Mouse (Mus musculus) frontal cortex, postnatal 14 days (tissue): ENCODE measurements around the gene Rnpc3.
"Not testable (repeated sequence)": the region's sequence is repeated elsewhere in the genome, so short reads cannot be mapped to it uniquely, and the experiment has no call there.

Experiments used
- DNase-seq, 2 experiments: peaks; one replicate each; pipeline ENCODE4 v3.0.0; 2022; ENCODE audit warnings: low spot score in 2 of 2

Rnpc3 gene

GRCm38 (mm10) chr3:113629606-113630359 lies at the start of gene Rnpc3:
Gene Rnpc3 (minus strand): TSS chr3:113630149.
- peak; percentile 89 to 93 for DNase-seq

DNA sequence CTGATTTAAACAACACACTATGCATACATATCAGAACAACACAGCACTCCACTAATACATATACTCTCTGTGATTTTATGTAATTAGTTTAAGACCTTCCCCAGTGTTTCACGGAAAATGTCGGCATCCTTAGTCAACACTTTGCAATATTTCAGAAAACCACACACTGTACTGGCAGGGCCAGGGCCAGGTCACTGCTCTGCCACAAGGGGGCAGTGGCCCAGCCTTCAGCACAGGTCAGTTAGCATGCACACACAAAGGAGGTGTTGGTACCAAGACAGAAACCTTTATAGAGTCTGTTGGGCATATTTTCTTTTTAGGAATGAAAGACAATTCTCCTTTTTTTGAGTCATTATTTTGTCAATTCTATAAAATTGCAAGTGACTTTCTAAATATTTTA lies 27.0 kb upstream of the Rnpc3 start:
- DNase-seq = no peak

DNA sequence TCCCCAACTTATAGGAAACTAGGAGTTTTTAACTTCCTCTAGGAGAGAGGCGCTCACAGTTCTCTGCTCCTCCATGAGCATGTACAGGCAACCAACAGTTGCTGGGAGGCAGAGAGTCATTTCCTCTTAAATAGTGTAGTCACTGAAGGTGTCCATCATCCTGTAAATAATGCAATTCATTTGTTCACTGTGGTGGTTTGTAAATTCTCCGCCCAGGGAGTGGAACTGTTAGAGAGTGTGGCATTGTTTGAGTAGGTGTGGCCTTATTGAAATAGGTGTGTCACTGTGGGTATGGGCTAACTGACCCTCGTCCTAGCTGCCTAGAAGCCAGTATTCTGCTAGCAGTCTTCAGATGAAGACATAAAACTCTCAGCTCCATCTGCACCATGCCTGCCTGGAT lies 24.4 kb upstream of the Rnpc3 start:
- DNase-seq = no peak

- DNase-seq = not testable (repeated sequence)
Measured at GRCm38 (mm10) chr3:113651386-113651785, 21.4 kb upstream of the Rnpc3 start.

DNA sequence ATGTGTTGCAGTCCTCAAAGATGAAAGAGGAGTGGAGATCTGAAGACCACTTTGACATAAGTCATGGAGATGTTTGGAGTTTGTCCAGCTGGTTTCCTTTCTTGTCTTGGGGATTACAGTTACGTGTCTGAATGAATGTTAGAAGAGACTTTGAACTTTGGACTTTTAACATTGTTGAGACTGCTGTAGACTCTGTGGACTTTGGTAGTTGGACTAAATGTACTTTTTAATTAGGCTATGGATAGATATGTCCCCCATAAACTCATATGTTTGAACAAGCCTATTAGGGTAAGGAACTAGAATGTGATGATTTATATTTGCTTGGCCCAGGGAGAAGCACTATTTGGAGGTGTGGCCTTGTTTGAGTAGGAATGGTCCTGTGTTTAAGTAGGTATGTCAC lies 9.6 kb upstream of the Rnpc3 start:
- DNase-seq = no peak

- DNase-seq = no peak
Measured at GRCm38 (mm10) chr3:113634220-113634619, 4.3 kb upstream of the Rnpc3 start.

DNA sequence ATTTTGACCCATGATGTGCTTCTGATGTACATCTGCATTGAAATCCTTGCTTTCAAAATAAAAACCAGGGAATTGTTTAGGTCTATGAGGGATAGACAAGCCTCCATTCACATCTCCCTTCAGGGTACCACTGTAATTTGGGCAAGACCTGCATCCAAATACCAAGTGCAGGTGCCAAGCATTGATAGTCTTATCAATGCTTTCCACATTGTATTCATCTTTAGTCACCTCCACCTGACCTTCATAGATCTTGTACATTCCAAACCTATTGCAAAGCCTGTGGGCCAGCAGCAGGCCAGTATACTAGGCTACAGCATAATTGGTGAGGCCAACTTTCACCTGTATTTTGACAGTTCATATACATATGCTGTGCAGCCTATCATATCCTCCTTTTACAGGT lies 1.7 kb upstream of the Rnpc3 start:
- DNase-seq = no peak

DNA sequence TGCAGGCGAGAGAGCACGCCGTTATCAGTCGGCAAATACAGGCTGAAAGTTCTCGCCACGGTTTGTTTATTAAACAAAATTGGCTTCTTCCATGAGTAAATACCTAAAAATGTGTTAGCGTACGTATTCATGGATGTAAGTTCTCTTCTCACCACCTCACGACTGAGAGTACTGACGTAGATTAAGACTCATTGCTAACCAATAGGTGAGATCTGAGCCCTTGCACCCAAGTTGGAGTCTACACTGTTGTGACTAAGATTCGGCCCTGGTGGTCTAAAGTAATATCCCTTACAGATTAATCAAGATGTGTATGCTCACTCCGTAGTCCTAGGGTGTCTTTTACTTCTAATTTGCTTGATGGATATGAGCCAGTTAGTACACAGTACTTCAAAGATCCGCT lies 615 bp upstream of the Rnpc3 start:
- DNase-seq = no peak

DNA sequence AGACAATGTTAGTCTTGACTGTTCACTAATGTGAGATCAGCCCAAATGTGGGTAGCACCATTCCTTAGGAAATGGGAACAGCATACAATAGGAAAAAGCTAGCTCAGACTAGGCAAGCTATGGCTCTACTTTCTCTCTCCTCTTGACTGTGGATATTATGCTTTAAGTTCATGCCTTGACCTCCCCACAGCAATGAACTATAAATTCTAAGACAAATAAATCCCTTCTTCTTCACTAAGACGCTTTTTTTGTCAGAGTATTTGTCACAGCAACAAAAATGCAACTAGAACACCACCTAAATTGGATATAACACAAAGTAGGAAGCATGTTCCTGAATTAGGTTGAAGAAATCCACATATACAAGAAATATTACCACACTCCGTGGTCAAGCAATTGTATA lies 23.4 kb downstream of the Rnpc3 start, which contains the start of gene Amy1:
Gene Amy1 (minus strand): TSS at position 101 of the 400 bp plus-strand sequence.
- no peak for DNase-seq

DNA sequence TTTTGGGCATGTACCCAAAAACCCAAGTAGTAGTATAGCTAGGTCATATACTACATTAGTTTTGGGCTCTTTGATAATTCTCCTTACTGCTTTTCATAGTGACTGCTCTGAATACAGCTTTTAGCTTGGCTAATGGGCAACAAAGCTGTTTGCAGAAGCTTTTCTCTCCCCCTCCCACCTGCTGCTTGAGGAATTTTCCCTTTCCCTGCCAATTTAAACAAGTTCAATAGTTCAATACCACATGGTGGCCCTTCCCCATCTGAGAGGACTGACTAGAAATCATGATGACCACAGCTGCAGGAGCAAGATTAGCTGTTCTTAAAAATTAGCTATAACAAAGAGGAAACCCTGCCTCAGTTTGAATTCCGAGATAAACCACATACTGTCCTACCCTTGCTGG lies 39.1 kb downstream of the Rnpc3 start:
- no peak for DNase-seq

GRCm38 (mm10) chr3:113574578-113574977 lies 55.4 kb downstream of the Rnpc3 start:
- DNase-seq = no peak

DNA sequence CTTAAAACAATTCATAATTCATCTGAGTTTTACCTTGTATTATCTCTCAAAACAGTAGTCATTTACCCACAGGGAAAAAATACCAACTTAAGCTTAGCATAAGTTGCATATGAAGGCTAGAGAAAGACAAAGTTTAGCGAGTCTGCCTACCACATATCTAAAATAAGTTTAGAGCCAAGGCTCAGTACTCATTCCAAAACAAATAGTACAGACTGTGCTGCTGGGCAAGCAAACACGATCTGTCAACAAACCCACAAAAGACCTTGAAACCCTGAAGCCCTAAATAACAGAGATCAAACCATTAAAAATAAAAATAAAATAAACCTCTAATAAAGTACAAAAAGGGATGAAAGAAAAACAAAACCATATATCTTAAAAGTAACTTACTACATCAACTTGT lies 55.8 kb downstream of the Rnpc3 start:
- DNase-seq = no peak

- no peak for DNase-seq
Measured at GRCm38 (mm10) chr3:113572158-113572557, 57.8 kb downstream of the Rnpc3 start.
